Mouse (Mus musculus): ENCODE data around the gene Lag3. TPM values are rescaled to one million over a fixed set of nuclear protein-coding genes. Genes with fewer than 3 reads are reported as not detected.

The Lag3 gene
- total and polyA plus RNA-seq, 3 experiments, result 0.32 to 0.47 (median 0.34) TPM

DNA sequence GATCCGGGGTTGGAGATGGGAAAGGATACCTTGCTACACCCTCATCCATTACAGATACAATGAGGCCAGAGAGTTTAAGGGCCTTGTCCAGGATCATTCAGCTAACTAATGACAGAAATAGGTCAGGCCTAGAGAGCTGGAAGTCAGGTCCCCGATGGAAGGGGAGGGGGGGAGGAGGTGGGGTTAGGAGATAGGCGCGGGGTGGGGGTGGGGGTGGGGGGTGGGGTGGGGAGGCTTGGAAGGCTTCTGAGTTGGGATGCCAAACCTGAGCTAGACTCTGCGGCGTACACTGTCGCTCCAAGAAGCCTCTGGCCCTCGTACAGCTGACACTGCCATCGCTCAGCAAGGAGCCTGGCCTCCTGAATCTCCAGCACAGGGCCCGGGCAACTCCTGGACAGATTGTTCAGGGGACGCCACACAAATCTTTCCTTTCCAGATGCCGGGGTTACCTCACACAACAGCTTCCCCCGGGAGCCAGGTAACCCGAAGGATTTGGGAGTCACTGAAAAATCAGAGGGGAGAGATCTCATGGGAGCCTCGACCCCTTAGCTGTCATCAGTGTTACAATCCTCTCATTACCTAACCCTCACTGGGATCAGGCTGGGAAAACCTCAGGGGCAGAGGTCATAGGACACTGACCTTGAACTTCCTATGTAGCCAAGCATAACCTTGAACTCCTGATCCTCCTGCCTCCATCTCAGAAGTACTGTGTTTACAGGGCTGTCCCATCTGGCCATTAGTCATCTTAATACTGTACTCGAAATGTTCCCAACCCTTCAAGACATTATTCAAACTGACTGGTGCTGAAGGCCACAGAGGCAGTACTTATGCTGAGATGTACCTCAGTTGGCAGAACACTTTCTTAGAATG, 6.3 kb downstream of the Lag3 start:
- no peak for DNase-seq
- H3K9ac ChIP-seq (ENCODE audit: low read depth, low read length), result peak overlapping the region; percentile 30; the same call in 1 of the 2 replicates
- H3K27me3 ChIP-seq (ENCODE audit: control insufficient read depth, insufficient read depth, low read length), result no peaks in the 10 kb centered on the region
- H3K4me1 ChIP-seq (ENCODE audit: control insufficient read depth, insufficient read depth, low read length), result peaks cover 3% of the 10 kb centered on the region; the same call in 1 of the 2 replicates
- WGBS, result 46% methylated on average over 16 of the region's 16 CpGs
- H3K27ac ChIP-seq, result peak overlapping the region; percentile 95
- H3K36me3 ChIP-seq (ENCODE audit: control insufficient read depth, insufficient read depth, low read length), result no peaks in the 10 kb centered on the region
- TF ChIP-seq EP300 (IDR thresholded peaks at IDR 0.05; ENCODE audit: insufficient read depth, low read depth, low read length) (no peak), CTCF (IDR thresholded peaks at IDR 0.05) (no peak), POLR2A (IDR thresholded peaks at IDR 0.05; ENCODE audit: insufficient read depth, low read depth, low read length) (no peak)
- H3K4me3 ChIP-seq, result no peak overlapping the region
- no peaks in the 10 kb centered on the region for H3K79me2 ChIP-seq (replicated peaks; ENCODE audit: control insufficient read depth, insufficient read depth, low read length)
- intact Hi-C loops (cut with DNase I), result loop anchor here (1.0 to 5.0 kb wide), 4 partner anchors 12 to 122 kb away; partner anchors contain the start of gene Zfp384

DNA sequence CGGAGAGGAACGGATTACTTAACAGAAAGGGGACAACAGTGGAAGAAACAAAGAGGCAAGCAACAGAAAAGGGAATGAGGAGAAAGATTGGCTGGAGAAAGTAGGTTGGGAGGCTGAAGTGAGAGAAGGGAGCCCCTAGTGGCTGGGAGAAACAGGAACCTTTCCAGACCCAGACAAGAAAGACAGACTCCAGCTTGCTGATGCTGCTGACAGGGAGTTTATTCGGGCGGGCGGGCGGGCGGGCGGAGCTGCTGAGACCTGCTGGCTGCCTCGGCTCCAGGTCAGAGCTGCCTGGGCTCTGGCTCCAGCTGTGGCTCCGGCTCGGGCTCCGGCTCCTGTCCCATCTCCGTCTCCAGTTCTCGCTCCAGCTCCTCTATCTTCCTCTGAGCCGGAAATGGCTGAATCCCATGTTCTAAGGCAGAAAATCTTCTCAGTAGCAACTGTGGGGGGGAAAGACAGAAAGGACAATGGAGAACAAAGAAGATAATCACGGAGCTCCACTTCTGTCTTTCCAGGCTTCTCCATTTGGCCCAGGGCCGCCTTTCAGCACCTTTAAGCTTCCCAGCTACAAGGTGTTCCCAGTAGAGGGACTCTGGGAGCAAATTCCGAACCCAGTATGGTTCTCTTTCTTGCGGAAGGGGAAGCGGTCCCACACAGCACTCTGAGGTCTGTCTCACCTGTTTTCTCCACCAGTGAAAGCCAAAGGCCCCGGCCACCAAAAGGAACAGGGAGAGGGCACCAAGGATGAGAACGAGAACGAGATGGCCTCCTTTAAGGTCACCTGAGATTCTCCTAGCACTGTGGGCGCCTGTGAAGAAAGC, 7.1 kb downstream of the Lag3 start:
- Histone ChIP-seq H3K36me3 (ENCODE audit: control insufficient read depth, insufficient read depth, low read length) (no peaks in the 10 kb centered on the region), H3K4me3 (peak overlapping the region; percentile 54), H3K9ac (ENCODE audit: low read depth, low read length) (peak overlapping the region; percentile 74), H3K27me3 (ENCODE audit: control insufficient read depth, insufficient read depth, low read length) (no peaks in the 10 kb centered on the region), H3K27ac (peak overlapping the region; percentile 95), H3K79me2 (replicated peaks; ENCODE audit: control insufficient read depth, insufficient read depth, low read length) (no peaks in the 10 kb centered on the region), H3K4me1 (ENCODE audit: control insufficient read depth, insufficient read depth, low read length) (peaks cover 3% of the 10 kb centered on the region; the same call in 1 of the 2 replicates)
- TF ChIP-seq EP300 (IDR thresholded peaks at IDR 0.05; ENCODE audit: insufficient read depth, low read depth, low read length) (peak; percentile 69; the same call in 1 of the 2 replicates), POLR2A (IDR thresholded peaks at IDR 0.05; ENCODE audit: insufficient read depth, low read depth, low read length) (peak; percentile 25), CTCF (IDR thresholded peaks at IDR 0.05) (peak; percentile 63)
- peak; percentile 67 to 83 for DNase-seq
- intact Hi-C loops (cut with DNase I), result loop anchor here (1.0 to 5.0 kb wide), 4 partner anchors 13 to 123 kb away; partner anchors contain the start of gene Zfp384
- WGBS, result 12% methylated on average over 24 of the region's 24 CpGs

DNA sequence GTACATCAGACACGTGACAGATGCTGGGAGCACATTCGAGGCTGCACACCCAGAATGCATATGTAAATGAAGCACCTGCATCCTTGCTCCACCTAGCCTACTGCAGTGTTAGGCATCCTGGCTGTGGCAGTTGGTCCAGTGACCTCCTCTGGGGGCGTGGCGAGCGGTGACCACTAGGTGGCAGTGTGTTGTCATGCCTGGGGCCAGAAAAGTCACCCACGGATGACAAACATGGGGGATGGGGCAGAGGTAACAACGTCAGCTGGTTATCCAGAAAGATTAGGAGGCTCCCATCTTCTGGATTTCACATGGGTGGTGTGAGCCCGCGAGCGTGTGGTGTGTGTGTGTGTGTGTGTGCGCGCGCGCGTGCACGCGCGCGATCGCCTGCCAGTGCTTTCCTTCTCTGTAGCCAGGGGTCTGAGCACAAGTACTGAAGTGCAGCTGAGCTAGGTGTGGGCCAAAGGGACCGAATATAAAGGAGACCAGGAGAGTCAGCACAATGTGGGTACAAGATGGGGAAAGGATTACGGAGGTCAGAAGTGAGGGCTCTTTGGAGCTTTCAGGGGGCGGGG, 7.8 kb downstream of the Lag3 start:
- H3K27me3 ChIP-seq (ENCODE audit: control insufficient read depth, insufficient read depth, low read length), result no peaks in the 10 kb centered on the region
- H3K79me2 ChIP-seq (replicated peaks; ENCODE audit: control insufficient read depth, insufficient read depth, low read length), result no peaks in the 10 kb centered on the region
- peak; percentile 93 to 97 for DNase-seq
- H3K4me3 ChIP-seq, result peak overlapping the region; percentile 54
- H3K36me3 ChIP-seq (ENCODE audit: control insufficient read depth, insufficient read depth, low read length), result no peaks in the 10 kb centered on the region
- WGBS, result under 1% methylated on average over 23 of the region's 23 CpGs
- H3K27ac ChIP-seq, result peak overlapping the region; percentile 95
- peaks cover 3% of the 10 kb centered on the region; the same call in 1 of the 2 replicates for H3K4me1 ChIP-seq (ENCODE audit: control insufficient read depth, insufficient read depth, low read length)
- H3K9ac ChIP-seq (ENCODE audit: low read depth, low read length), result peak overlapping the region; percentile 74
- intact Hi-C loops (cut with DNase I), result loop anchor here (1.0 to 5.0 kb wide), 7 partner anchors 14 to 181 kb away; partner anchors contain the start of gene Zfp384
- TF ChIP-seq CTCF (IDR thresholded peaks at IDR 0.05) (peak; percentile 79), POLR2A (IDR thresholded peaks at IDR 0.05; ENCODE audit: insufficient read depth, low read depth, low read length) (peak; percentile 41; the same call in 1 of the 2 replicates), EP300 (IDR thresholded peaks at IDR 0.05; ENCODE audit: insufficient read depth, low read depth, low read length) (peak; percentile 97)

DNA sequence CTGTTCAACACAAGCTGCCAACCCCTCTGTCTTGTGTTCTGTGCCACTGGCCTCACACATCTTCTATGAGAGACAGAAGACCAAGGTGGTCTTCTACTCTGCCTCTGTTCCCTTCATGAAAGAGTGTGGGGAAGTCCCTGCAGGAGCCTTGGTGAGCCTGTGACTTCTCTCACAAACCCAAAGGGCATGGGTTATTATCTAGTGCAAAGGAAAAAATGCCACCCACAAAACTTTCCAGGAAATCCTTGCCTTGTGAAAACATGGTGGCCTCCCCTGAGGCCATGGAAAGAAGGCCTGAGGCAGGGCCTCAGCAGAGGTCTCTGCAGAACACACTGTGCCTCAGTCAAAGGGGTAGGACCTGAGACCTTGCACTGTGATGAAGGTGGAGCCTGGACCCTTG, 9.7 kb downstream of the Lag3 start:
- Histone ChIP-seq H3K4me3 (no peak overlapping the region), H3K4me1 (ENCODE audit: control insufficient read depth, insufficient read depth, low read length) (peaks cover 3% of the 10 kb centered on the region; the same call in 1 of the 2 replicates), H3K79me2 (replicated peaks; ENCODE audit: control insufficient read depth, insufficient read depth, low read length) (no peaks in the 10 kb centered on the region), H3K27me3 (ENCODE audit: control insufficient read depth, insufficient read depth, low read length) (no peaks in the 10 kb centered on the region), H3K27ac (no peak overlapping the region), H3K36me3 (ENCODE audit: control insufficient read depth, insufficient read depth, low read length) (no peaks in the 10 kb centered on the region), H3K9ac (ENCODE audit: low read depth, low read length) (no peak overlapping the region)
- intact Hi-C loops (cut with DNase I), result loop anchor here (5.0 kb wide), 1 partner anchor 125 kb away; no protein-coding TSS in a partner anchor
- TF ChIP-seq CTCF (IDR thresholded peaks at IDR 0.05) (no peak), EP300 (IDR thresholded peaks at IDR 0.05; ENCODE audit: insufficient read depth, low read depth, low read length) (no peak), POLR2A (IDR thresholded peaks at IDR 0.05; ENCODE audit: insufficient read depth, low read depth, low read length) (no peak)
- DNase-seq, result no peak

DNA sequence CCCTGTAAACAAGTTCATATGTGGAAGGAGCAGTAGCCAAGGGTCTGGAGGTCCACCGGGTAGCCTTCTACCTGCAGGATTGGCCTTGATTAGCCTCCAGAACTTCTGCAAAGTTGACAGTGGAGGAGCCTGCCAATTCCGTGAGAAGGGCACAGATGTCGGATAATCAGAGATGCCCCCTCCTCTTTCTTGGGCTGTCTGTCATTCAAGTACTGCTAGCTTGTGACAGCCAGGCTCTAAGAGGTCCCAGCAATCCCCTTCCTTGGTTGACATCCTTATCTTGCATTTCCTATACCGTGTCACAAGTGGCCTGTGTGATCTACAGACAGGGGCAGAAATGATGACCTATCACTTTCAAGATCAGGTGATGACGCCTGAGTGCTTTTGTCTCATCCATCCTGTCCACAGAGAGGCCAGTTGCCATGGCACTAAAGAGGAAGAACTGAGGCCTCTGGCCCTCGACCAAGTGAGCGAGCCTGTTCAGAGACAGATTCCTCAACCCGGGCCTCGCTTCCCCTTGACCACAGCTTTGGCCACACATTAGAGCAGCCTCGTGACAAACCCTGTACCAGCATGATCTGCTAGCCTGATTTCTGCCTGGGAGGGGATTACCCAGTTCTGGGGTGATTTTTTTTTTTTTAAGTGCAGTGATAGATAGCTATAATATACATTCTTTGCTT, 10.6 kb downstream of the Lag3 start:
- no peaks in the 10 kb centered on the region for H3K36me3 ChIP-seq (ENCODE audit: control insufficient read depth, insufficient read depth, low read length)
- DNase-seq, result peak in 1 of 2 experiments; percentile 68
- no peaks in the 10 kb centered on the region for H3K79me2 ChIP-seq (replicated peaks; ENCODE audit: control insufficient read depth, insufficient read depth, low read length)
- no peak overlapping the region for H3K4me3 ChIP-seq
- no peaks in the 10 kb centered on the region for H3K27me3 ChIP-seq (ENCODE audit: control insufficient read depth, insufficient read depth, low read length)
- no peak overlapping the region for H3K9ac ChIP-seq (ENCODE audit: low read depth, low read length)
- intact Hi-C loops (cut with DNase I), result loop anchor here (5.0 kb wide), 1 partner anchor 126 kb away; no protein-coding TSS in a partner anchor
- H3K4me1 ChIP-seq (ENCODE audit: control insufficient read depth, insufficient read depth, low read length), result peaks cover 3% of the 10 kb centered on the region; the same call in 1 of the 2 replicates
- 40% methylated on average over 10 of the region's 10 CpGs for WGBS
- TF ChIP-seq CTCF (IDR thresholded peaks at IDR 0.05), result no peak
- no peak for TF ChIP-seq POLR2A (IDR thresholded peaks at IDR 0.05; ENCODE audit: insufficient read depth, low read depth, low read length)
- TF ChIP-seq EP300 (IDR thresholded peaks at IDR 0.05; ENCODE audit: insufficient read depth, low read depth, low read length), result no peak
- no peak overlapping the region for H3K27ac ChIP-seq
